Mouse (Mus musculus) 3134 (cell line): ENCODE results near the gene Icam1.

ENCODE experiments used
- DNase-seq: peaks from one replicate; pipeline ENCODE4 v3.0.0-alpha.2; 2011; ENCODE audit warnings: low spot score; ENCODE audit not compliant: insufficient read length; ENCODE audit errors: extremely low read depth

Gene Icam1

DNA sequence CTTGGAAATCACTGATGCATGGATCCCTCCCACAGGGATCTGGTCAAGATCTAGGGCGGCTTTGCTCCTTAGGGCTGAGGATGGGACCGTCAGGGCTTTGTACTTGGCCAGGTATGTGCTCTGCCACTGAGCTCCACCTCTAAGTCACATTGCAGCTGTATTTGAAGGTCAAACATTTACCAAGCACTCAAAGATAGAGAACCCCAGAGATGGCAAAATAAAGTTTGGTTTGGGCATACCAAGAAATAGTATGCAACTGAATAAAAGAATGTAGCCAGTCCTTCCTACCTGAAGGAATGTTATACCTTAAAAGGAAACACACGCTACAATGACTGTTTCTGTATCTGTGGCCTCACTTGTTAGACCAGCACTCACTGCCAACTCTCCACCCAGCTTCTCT, 5.6 kb downstream of the Icam1 start:
- no peak for DNase-seq

DNA sequence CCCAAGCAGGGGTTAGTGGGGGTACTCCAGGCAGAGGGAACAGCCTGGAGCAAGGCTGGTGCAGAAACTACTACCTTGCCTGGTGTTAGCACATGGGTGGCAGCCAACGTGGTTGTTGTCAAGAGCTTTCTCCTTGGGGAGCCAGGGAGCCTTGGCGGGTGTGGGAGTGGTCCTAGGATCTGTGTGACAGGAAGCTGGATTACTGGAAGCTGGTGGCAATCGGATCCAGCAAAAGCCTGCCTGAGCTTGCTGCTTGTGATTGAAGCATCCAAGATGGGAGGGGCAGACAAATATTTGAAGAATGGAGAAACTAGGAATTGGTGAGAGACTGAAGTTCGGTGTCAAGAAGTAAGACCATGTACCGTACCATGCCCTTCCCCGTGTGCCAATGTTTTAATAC, 6.5 kb downstream of the Icam1 start:
- DNase-seq, result no peak

DNA sequence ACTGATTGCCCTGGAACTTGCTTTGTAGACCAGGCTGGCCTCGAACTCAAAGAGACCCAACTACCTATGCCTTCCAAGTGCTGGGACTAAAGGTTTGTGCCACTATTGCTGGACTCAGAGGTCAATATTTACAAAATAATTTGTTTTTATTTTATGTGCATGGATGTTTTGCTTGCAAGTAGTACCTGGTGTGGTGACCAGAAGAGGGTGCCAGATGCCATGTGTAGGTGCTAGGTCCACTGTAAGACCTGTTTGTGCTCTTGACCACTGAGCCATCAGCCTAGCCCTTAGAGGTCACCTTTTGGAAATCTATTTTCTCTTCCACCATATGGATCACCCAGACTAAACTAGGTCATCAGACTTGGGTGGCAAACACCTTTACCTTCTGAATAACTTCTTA, 6.9 kb downstream of the Icam1 start:
- DNase-seq, result no peak

DNA sequence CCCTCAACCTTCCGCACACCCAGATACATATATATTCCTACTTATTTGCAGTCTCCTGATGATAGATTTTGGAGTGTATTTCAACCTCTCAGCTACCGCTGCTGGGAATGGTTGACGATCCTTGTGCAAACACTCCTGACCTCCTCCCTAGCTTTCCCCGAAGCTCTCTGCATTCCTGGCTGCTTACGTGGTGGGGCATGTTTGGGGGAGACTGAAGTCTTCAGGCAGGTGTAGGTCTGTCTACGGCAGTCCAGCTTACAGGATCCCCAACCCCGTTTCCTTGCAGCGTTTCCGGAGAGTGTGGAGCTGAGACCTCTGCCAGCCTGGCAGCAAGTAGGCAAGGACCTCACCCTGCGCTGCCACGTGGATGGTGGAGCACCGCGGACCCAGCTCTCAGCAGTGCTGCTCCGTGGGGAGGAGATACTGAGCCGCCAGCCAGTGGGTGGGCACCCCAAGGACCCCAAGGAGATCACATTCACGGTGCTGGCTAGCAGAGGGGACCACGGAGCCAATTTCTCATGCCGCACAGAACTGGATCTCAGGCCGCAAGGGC, 9.5 kb downstream of the Icam1 start:
- no peak for DNase-seq

DNA sequence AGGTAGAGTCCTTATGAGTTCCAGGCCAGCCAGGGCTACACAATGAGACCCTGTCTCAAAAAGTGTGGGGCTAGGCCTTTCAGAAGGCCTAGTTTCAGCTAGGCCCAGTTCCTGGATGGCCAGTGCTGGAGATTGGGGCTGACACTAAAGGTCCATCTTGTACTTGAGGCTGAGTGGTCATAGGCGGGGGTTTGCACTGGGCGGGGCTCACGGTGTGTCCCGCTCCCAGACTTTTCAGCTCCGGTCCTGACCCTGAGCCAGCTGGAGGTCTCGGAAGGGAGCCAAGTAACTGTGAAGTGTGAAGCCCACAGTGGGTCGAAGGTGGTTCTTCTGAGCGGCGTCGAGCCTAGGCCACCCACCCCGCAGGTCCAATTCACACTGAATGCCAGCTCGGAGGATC, 11.1 kb downstream of the Icam1 start:
- DNase-seq, result no peak

DNA sequence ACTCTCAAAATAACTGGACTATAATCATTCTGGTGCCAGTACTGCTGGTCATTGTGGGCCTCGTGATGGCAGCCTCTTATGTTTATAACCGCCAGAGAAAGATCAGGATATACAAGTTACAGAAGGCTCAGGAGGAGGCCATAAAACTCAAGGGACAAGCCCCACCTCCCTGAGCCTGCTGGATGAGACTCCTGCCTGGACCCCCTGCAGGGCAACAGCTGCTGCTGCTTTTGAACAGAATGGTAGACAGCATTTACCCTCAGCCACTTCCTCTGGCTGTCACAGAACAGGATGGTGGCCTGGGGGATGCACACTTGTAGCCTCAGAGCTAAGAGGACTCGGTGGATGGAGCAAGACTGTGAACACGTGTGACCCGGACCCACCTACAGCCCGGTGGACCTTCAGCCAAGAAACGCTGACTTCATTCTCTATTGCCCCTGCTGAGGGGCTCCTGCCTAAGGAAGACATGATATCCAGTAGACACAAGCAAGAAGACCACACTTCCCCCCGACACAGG, 12.0 kb downstream of the Icam1 start:
- no peak for DNase-seq

DNA sequence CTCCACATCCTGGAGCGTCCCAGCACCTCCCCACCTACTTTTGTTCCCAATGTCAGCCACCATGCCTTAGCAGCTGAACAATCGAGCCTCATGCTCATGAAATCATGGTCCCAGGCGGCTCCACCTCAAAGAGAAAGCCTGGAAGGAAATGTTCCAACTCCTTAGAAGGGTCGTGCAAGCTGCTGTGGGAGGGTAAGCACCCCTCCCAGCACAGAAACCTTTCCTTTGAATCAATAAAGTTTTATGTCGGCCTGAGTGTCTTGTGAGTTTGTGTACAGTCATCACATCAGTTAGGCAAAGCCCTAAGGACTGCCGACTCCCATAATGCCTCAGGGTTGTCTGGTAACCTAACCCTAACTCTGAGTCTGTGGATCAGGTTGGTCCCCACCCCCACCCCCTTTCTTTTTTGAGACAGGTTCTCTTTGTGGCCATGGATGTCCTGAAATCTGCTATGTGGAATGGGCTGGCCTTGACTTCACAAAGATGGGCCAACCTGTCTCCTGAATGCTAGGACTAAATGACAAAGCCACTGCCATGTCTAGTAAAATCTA, 12.8 kb downstream of the Icam1 start:
- DNase-seq, result no peak

DNA sequence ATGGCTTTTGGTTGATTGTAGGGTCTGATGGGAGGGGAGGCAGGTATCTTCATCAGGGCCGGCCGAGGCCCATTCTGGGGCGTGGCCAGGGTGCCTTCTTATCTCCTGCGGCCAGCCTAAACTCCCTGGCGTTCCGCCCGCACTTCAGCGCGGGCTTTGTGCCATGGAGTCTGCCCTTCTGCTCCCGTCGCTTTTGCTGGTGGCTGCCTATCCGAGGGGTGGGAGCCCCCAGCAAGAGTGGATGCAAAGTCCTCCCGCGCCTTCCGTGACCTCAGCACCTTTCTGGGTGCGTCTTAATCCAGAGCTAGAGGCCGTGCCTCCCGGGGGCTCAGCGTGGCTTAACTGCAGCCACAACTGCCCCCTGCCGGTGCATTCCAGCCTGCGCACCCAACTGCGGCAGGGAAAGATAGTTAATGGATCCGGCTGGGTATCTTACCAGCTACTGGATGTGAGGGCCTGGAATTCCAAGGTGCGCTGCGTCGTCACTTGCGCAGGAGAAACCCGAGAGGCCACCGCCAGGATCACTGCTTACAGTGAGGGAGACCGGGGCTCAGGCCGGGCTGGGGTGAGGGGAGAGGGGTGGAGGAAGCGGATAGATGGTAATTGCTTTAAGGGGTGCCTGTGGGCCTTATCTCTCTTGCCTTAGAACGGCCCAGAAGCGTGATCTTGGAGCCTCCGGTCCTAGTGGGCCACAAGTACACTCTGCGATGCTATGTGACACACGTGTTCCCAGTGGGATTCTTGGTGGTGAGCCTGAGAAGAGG, 13.7 kb downstream of the Icam1 start, which contains the start of gene Icam4:
Gene Icam4 (plus strand): TSS at position 83 of the 764 bp plus-strand sequence.
- peak; percentile 40 for DNase-seq

DNA sequence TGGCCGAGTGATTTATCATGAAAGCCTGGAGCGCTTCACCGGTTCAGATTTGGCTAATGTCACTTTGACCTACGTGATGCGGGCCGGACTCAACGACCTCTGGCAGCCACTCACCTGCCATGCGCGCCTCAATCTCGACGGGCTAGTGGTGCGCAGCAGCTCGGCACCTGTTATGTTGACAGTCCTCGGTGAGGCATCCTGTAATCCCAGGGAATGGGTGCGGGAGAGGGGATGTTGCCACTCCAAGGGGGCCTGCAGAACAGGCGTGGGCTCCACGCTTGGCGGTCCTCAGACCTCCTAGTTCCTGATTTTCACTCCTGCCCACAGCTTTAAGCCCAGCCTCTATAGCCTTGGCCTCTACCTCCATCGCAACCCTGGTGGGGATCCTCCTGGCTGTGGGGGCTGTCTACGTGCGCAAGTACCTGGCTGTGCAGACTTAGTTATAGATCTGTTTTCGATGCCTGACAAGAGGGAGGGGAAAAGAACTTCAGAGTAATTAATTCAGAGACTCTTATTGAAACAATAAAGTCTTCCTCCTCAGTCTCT, 14.3 kb downstream of the Icam1 start:
- DNase-seq, result no peak

DNA sequence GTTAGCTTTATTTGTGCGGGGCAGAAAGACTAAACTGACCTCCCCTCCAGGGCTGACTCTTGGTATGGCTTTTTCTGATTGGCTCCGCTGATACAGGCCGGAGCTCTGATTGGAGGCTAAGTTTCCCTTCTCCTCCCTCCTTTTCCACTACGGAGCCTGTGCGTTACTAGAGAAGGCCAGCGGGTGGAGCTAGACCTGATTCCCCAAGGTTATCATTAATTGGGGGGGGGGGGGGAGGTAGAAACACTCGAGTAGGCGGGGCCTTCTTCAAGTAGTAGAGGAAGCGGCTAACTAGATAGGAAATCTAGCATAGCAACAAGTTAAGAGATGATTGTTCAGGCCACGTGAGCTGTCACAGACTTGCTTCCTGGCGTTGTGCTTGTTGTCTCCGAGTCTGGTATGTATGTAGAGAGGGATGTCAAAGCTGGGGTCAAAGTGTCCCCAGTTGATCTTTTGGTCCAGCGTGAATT, 15.0 kb downstream of the Icam1 start:
- peak; percentile 75 for DNase-seq

DNA sequence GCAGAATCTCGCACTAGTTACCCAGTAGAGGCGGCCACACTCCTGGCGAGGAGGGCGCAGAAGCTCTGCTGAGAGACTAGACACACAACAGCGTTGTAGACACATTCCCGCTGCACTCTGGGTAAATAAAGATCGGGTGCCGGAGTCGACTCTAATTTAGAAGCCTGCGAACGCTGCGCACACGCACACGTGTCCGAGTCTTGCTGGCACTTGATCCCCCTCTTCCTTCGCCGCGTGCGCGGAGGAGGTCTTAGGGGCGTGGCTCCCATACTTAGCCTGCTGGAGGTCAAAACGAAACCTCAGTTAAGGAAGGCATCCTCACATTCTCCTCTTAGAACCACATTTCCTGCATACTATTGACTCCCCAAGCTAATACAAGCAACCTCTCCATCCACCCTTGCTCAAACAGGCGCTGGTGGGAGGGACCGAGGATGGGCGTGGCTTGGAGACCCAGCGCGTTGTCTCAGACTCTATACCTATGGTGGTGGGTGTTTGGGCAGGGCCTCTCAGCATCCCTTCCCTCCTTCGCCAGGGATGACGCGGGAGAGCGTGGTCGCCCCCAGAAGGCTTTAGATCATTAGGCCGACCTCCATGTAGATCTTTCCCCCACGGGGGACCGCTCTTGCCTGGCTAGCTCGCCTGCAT, 15.6 kb downstream of the Icam1 start:
- DNase-seq, result peak; percentile 77

DNA sequence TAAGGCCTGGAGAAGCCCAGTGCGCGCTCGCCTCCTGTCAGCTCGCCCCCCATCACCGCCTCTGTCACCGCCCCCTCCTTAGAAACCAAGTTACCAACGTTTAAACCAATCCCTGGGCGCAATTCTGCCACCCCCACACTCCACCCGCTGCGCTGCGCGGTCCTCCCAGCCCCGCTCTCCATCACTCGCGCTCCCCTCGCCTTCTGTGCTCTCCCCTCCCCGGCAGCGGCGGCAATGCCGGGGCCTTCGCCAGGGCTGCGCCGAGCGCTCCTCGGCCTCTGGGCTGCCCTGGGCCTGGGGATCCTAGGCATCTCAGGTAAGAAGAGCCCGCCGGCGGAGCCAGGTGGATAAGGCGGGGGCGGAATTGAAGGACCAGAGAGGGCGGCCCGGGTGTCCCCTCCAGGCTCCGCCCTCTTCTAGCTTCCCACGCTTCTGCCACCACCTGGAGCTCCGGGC, 16.1 kb downstream of the Icam1 start, which contains the start of gene Icam5:
Gene Icam5 (plus strand): TSS at position 178 of the 456 bp plus-strand sequence.
- no peak for DNase-seq

DNA sequence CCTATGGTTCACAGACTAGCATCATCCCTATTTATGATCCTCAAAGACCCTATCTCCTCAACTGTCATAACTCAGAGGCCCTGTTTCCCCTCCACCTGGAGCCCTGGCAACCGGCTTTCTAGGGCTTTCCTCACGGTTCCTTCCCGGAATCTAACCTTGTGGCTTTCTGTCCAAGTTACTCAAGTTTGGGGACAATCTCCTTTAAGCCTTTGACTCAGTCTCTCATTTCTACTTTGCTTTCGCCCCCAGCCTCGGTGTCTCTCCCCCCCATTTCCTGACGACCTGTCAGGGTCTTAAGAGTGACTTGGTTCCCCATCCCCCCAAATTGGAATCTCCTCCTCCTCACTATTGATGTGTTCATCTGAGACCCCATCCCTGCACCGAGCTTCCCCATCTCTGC, 16.7 kb downstream of the Icam1 start:
- no peak for DNase-seq

DNA sequence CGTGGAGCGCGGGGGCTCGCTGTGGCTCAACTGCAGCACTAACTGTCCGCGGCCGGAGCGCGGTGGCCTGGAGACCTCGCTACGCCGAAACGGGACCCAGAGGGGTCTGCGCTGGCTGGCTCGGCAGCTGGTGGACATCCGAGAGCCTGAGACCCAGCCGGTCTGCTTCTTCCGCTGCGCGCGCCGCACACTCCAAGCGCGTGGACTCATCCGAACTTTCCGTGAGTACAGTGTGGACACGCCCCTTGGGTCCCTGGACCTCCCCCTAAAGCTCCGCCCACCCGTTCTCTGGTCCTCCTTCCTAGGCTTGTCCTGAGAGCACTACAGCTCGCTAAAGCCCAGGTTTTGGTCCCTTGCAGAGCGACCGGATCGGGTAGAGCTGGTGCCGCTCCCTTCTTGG, 17.4 kb downstream of the Icam1 start:
- DNase-seq, result peak; percentile 70

DNA sequence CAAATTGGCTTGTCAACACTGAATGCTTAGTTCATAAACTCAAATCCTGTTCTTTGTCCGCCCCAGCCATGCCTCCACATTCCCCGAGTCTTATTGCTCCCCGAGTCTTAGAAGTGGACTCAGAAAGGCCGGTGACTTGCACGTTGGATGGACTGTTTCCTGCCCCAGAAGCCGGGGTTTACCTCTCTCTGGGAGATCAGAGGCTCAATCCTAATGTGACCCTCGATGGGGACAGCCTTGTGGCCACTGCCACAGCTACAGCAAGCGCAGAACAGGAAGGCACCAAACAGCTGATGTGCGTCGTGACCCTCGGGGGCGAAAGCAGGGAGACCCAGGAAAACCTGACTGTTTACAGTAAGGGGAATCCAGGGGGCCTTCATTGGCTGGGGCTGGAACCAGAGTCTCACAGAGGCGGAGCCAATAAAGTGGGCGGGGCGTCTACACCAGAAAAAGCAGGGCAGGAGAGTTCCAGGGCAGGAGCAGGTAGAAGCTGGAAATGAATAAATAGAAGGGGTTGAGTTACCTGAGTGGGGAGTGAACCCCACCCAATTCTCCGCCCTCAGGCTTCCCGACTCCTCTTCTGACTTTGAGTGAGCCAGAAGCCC, 18.8 kb downstream of the Icam1 start:
- DNase-seq, result no peak

DNA sequence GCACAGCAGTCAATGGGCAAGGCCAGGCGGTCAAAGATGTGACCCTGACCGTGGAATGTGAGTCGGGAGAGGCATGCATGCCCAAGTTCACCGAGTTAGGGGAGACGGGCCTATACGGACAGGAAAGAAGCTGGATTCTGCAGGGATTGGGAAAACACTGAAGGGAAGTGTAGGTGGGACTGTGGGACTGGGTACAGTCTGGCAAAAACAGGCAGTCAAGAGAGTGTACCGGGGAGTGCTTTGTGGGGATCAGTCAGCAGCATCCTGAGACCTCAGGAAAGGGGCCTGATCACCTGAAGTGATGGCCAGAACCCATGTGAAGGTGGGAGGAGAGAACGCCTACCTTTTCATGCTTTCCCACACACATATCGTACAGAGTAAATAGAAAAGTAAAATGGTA, 19.8 kb downstream of the Icam1 start:
- no peak for DNase-seq

DNA sequence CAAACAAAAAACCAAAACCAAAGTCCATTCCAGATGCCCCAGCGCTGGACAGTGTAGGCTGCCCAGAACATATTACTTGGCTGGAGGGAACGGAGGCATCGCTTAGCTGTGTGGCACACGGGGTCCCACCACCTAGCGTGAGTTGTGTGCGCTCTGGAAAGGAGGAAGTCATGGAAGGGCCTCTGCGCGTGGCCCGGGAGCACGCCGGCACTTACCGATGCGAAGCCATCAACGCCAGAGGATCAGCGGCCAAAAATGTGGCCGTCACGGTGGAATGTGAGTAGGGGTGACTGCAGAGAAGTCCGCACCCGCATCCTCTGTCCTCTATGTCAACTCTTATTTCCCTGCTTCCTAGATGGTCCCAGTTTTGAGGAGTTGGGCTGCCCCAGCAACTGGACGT, 20.4 kb downstream of the Icam1 start:
- DNase-seq, result no peak

DNA sequence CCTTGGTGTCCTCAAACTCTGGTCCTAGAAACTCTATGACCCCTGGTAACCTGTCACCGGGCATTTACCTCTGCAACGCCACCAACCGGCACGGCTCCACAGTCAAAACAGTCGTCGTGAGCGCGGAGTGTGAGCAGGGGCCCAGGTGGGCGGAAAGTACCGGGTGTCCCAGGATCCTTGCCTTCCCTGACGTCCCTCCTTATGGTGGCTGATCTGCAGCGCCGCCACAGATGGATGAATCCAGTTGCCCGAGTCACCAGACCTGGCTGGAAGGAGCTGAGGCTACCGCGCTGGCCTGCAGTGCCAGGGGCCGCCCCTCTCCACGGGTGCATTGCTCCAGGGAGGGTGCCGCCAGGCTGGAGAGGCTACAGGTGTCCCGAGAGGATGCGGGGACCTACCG, 20.9 kb downstream of the Icam1 start:
- DNase-seq, result no peak

DNA sequence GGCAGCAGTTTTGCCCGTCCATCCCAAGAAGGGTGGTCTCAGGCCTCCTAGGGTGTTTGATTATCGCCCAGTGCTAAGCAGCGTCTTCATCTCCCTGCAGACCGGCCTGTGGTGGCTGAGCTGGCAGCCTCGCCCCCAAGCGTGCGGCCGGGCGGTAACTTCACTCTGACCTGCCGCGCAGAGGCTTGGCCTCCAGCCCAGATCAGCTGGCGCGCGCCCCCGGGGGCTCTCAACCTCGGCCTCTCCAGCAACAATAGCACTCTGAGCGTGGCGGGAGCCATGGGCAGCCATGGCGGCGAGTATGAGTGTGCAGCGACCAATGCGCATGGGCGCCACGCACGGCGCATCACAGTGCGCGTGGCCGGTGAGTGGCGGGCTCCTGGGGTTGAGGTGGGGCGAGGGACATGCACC, 21.7 kb downstream of the Icam1 start:
- DNase-seq, result no peak

DNA sequence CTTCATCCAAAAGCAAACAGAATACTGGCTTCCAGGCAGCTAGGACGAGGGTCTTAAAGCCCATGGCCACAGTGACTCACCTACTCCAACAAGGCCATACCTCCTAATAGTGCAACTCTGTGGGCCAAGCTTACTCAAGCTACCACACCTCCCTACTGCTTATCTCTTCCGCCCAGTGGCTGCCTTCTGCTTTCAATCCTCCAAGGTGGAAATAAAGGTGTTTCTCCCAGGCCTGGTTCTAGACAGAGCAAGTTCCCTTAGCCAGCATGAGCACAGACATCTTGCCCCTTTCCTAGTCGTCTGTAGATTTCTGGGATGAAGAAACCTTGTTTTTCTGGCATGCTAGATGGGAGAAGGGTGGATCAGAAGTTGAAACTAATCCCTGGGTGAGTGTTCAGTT, 24.0 kb downstream of the Icam1 start:
- no peak for DNase-seq

DNA sequence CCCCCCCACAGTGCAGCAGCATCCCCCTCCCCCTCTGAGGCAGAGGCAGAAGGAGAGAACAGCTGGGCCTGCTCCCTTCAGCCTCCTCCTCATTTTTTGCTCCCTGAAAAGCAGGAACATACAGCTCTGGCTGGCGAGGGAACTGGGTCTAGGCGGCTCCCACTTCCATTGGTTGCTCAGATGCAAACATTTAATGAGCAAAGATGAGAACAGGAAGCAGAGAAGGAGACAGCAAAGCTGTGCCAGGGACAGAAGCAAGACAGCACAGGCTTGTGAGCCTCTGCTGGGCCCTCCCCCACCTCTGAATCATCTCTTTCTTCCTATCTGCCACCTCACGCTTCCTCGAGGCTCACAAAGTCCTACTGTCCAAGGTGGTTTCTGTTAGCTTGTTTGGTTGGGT, 25.5 kb downstream of the Icam1 start:
- DNase-seq, result no peak
